Comparison of ENCODE assay signal across 14 mouse cellular contexts in genomic region chr17:28424373-28424772, GRCm38 (mm10). TPM values are rescaled to one million over a fixed set of nuclear protein-coding genes. Genes with fewer than 3 reads are reported as not detected.
DNase-seq lines count a peak whose midpoint lies in the region; ATAC-seq lines count a peak whose summit lies in the region.
"Had no signal": no experiment of that assay in that cellular context is flagged by ENCODE, and none has a peak within 500 bp of the region (broad histone marks: within the 10 kb centered on the region; RNA-seq: fewer than 3 reads in every experiment).

No protein-coding gene starts in this region.

- ATAC-seq in kidney, embryonic 16.5 days (ENCODE audit: low FRiP score, low TSS enrichment), result no peak
- no peak for ATAC-seq in cerebellum, adult (ENCODE audit: insufficient number of reproducible peaks, low FRiP score, low TSS enrichment)

- H3K4me1 ChIP-seq in kidney, embryonic 16.5 days (ENCODE audit: insufficient read depth, low read length), result peaks cover 12% of the 10 kb centered on the region

- H3K9ac ChIP-seq in kidney, embryonic 16.5 days (replicated peaks; ENCODE audit: low read length), result no peak overlapping the region
- H3K9ac ChIP-seq: neural tube, embryonic 15.5 days had no signal

- no peaks in the 10 kb centered on the region for H3K9me3 ChIP-seq in kidney, embryonic 16.5 days (ENCODE audit: low read length)
- H3K9me3 ChIP-seq: neural tube, embryonic 15.5 days had no signal

- 73% methylated on average over 6 of the region's 6 CpGs for WGBS in kidney, embryonic 16.5 days

- DNase-seq in kidney, adult 11 months, result peak; percentile 61
- DNase-seq in adrenal gland, adult 8-10 months, result peak; percentile 38
- peak; percentile 83 for DNase-seq in gastrocnemius, postnatal 25 days
- peak; percentile 77 to 89 for DNase-seq in lung, adult 18-20 months
- DNase-seq in cerebellum, adult 9-11 months, result no peak
- no peak for DNase-seq in spleen, postnatal 4 days (ENCODE audit: low spot score in 2 of 2)
- DNase-seq: cerebellum, postnatal 36 days; left cerebral cortex, postnatal 4 days had no signal

- H3K27ac ChIP-seq in kidney, embryonic 16.5 days (ENCODE audit: low read length), result no peak overlapping the region
- H3K27ac ChIP-seq: kidney, postnatal 0 days; neural tube, embryonic 15.5 days had no signal

- no peaks in the 10 kb centered on the region for H3K36me3 ChIP-seq in kidney, embryonic 16.5 days (ENCODE audit: insufficient read depth, low read length)

- no peaks in the 10 kb centered on the region for H3K27me3 ChIP-seq in kidney, embryonic 16.5 days (ENCODE audit: insufficient read depth, low read length)
- H3K27me3 ChIP-seq: neural tube, embryonic 15.5 days had no signal

- H3K4me3 ChIP-seq in kidney, embryonic 16.5 days (ENCODE audit: low read length), result no peak overlapping the region
- H3K4me3 ChIP-seq: erythroblast, embryonic 14.5 days; neural tube, embryonic 15.5 days had no signal

- H3K4me2 ChIP-seq in kidney, embryonic 16.5 days (replicated peaks; ENCODE audit: low read depth, low read length), result no peak overlapping the region
- H3K4me2 ChIP-seq: neural tube, embryonic 15.5 days had no signal

RNA-seq across cellular contexts. Expression of gene Tulp1, which starts 59.4 kb away (rescaled TPM):
- 6.4 and 8.7 TPM in 2 replicates for polyA plus RNA-seq in kidney, embryonic 16.5 days (2015; fragmentation: Nextera tagmentation; extraction: Ambion mirVana)
- total RNA-seq in adrenal gland, adult 8-10 months (2022), result under 1 TPM in 2 of 4 experiments, not detected in 2; 0.16 to 0.49 TPM
- not detected for total RNA-seq in gastrocnemius, postnatal 25 days (2021)
- total RNA-seq: granulocyte monocyte progenitor cell, adult 5-6 weeks had no signal

Comparison
In these comparisons a context has a peak if more than half of its experiments do, and no peak if none do; other contexts are left out.
1. DNase-seq: peak in kidney, adult 11 months (single experiment), adrenal gland, adult 8-10 months (single experiment), gastrocnemius, postnatal 25 days (single experiment) and lung, adult 18-20 months (2 of 2); none in cerebellum, adult 9-11 months (single experiment) and spleen, postnatal 4 days (0 of 2).